Mouse (Mus musculus): ENCODE data around the gene Prm3. TPM values are rescaled to one million over a fixed set of nuclear protein-coding genes. Genes with fewer than 3 reads are reported as not detected.

The Prm3 gene
- total and polyA plus RNA-seq, 3 experiments, result 0.41 TPM; not detected in 2

- 45% methylated on average over 2 of the region's 2 CpGs for WGBS
- intact Hi-C loops (cut with DNase I), result no loop called here
- no peak overlapping the region for H3K4me3 ChIP-seq
- H3K27ac ChIP-seq, result no peak overlapping the region; the same call in 1 of the 2 replicates
- H3K79me2 ChIP-seq (replicated peaks; ENCODE audit: control insufficient read depth, insufficient read depth, low read length), result no peaks in the 10 kb centered on the region
- H3K4me1 ChIP-seq (ENCODE audit: control insufficient read depth, insufficient read depth, low read length), result peaks cover 6% of the 10 kb centered on the region
- H3K9ac ChIP-seq (ENCODE audit: low read depth, low read length), result no peak overlapping the region
- H3K36me3 ChIP-seq (ENCODE audit: control insufficient read depth, insufficient read depth, low read length), result no peaks in the 10 kb centered on the region
- DNase-seq, result peak in 1 of 2 experiments; percentile 28
- TF ChIP-seq CTCF (IDR thresholded peaks at IDR 0.05), result no peak
- no peak for TF ChIP-seq EP300 (IDR thresholded peaks at IDR 0.05; ENCODE audit: insufficient read depth, low read depth, low read length)
- no peak for TF ChIP-seq POLR2A (IDR thresholded peaks at IDR 0.05; ENCODE audit: insufficient read depth, low read depth, low read length)
- no peaks in the 10 kb centered on the region for H3K27me3 ChIP-seq (ENCODE audit: control insufficient read depth, insufficient read depth, low read length)
Observed at GRCm38 (mm10) chr16:10764323-10764722, 26.4 kb downstream of the Prm3 start.

DNA sequence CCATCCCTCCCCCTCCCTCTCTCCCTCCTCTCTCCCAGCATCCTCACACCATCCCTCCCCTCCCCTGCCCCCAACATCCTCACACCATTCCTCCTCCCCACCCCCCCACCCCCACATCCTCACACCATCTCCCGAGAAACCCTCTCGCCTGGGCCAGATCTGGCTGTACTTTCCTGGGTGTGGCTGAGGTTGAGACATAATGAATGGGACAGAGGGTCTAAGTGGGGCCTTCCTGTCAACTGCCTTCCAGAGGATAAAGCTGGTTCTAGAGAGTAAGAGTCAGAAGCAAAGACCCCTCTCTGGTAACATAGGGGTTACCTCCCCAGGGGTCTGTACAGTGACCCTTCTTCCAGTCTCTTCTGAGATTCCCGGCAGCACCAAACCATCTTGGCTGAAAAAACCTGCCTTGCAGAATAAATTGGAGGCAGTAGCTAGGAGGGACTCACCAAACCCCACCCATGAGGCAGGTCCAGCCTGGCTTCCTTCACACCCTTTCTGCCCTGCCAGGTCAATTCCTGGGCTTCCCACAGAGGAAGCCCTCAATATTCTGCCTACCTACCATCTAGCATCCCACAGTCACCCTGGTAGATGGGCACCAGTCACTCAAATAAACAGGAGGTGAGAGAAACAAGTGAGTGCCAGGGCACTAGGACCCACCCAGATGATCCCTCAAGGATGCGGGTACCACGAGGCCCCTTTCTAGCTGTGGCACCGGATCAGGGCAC is 27.0 kb downstream of the Prm3 start:
- peaks cover 6% of the 10 kb centered on the region for H3K4me1 ChIP-seq (ENCODE audit: control insufficient read depth, insufficient read depth, low read length)
- no peak overlapping the region for H3K4me3 ChIP-seq
- H3K27me3 ChIP-seq (ENCODE audit: control insufficient read depth, insufficient read depth, low read length), result no peaks in the 10 kb centered on the region
- no peak for TF ChIP-seq CTCF (IDR thresholded peaks at IDR 0.05)
- TF ChIP-seq POLR2A (IDR thresholded peaks at IDR 0.05; ENCODE audit: insufficient read depth, low read depth, low read length), result no peak
- no peak for TF ChIP-seq EP300 (IDR thresholded peaks at IDR 0.05; ENCODE audit: insufficient read depth, low read depth, low read length)
- no peaks in the 10 kb centered on the region for H3K36me3 ChIP-seq (ENCODE audit: control insufficient read depth, insufficient read depth, low read length)
- 59% methylated on average over 6 of the region's 6 CpGs for WGBS
- DNase-seq, result no peak
- peak overlapping the region; percentile 3 for H3K27ac ChIP-seq
- intact Hi-C loops (cut with DNase I), result no loop called here
- H3K9ac ChIP-seq (ENCODE audit: low read depth, low read length), result no peak overlapping the region
- H3K79me2 ChIP-seq (replicated peaks; ENCODE audit: control insufficient read depth, insufficient read depth, low read length), result no peaks in the 10 kb centered on the region

DNA sequence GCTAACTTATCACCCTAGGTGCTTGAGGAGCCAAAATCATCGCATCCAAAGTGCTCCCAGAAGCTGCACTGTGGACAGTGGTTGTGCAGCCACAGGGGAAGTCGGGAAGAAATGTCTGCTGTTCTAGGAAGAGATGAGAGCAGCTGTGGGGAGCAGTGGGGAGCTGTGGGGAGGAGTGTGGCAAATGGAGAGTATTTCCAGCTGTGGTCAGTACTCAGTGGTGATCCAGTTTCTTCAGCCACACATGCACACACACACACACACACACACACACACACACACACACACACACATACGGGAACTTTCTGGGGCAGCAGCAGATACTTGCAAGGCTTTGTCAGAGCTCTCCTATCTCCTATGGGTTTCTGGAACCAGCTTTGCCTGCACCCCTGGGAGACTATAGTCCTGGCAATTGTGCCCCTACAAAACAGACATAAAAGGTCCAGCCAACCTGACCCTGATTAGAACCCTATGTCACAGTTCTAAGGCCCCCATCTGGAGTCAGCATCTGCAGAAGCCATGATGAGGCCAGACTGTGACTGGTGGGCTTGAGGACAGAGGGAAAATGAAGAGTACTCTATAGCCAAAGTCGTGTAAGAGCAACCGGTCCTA is 28.0 kb downstream of the Prm3 start:
- TF ChIP-seq CTCF (IDR thresholded peaks at IDR 0.05) (no peak), POLR2A (IDR thresholded peaks at IDR 0.05; ENCODE audit: insufficient read depth, low read depth, low read length) (no peak), EP300 (IDR thresholded peaks at IDR 0.05; ENCODE audit: insufficient read depth, low read depth, low read length) (no peak)
- no peak overlapping the region for H3K4me3 ChIP-seq
- intact Hi-C loops (cut with DNase I), result no loop called here
- H3K4me1 ChIP-seq (ENCODE audit: control insufficient read depth, insufficient read depth, low read length), result peaks cover 6% of the 10 kb centered on the region
- H3K9ac ChIP-seq (ENCODE audit: low read depth, low read length), result no peak overlapping the region
- no peaks in the 10 kb centered on the region for H3K27me3 ChIP-seq (ENCODE audit: control insufficient read depth, insufficient read depth, low read length)
- 75% methylated on average over 5 of the region's 5 CpGs for WGBS
- H3K79me2 ChIP-seq (replicated peaks; ENCODE audit: control insufficient read depth, insufficient read depth, low read length), result no peaks in the 10 kb centered on the region
- DNase-seq, result peak in 1 of 2 experiments; percentile 30
- no peak overlapping the region for H3K27ac ChIP-seq
- no peaks in the 10 kb centered on the region for H3K36me3 ChIP-seq (ENCODE audit: control insufficient read depth, insufficient read depth, low read length)

GRCm38 (mm10) chr16:10761182-10761581 is 29.5 kb downstream of the Prm3 start:
- peak in 1 of 2 experiments; percentile 44 for DNase-seq
- no peaks in the 10 kb centered on the region for H3K27me3 ChIP-seq (ENCODE audit: control insufficient read depth, insufficient read depth, low read length)
- WGBS, result 53% methylated on average over 8 of the region's 8 CpGs
- no peak overlapping the region for H3K9ac ChIP-seq (ENCODE audit: low read depth, low read length)
- intact Hi-C loops (cut with DNase I), result no loop called here
- no peak for TF ChIP-seq EP300 (IDR thresholded peaks at IDR 0.05; ENCODE audit: insufficient read depth, low read depth, low read length)
- no peak for TF ChIP-seq POLR2A (IDR thresholded peaks at IDR 0.05; ENCODE audit: insufficient read depth, low read depth, low read length)
- TF ChIP-seq CTCF (IDR thresholded peaks at IDR 0.05), result no peak
- no peak overlapping the region for H3K4me3 ChIP-seq
- H3K79me2 ChIP-seq (replicated peaks; ENCODE audit: control insufficient read depth, insufficient read depth, low read length), result no peaks in the 10 kb centered on the region
- H3K27ac ChIP-seq, result no peak overlapping the region
- H3K4me1 ChIP-seq (ENCODE audit: control insufficient read depth, insufficient read depth, low read length), result peaks cover 6% of the 10 kb centered on the region
- no peaks in the 10 kb centered on the region for H3K36me3 ChIP-seq (ENCODE audit: control insufficient read depth, insufficient read depth, low read length)

- intact Hi-C loops (cut with DNase I), result no loop called here
- no peak overlapping the region for H3K27ac ChIP-seq
- no peak overlapping the region for H3K4me3 ChIP-seq
- TF ChIP-seq POLR2A (IDR thresholded peaks at IDR 0.05; ENCODE audit: insufficient read depth, low read depth, low read length) (no peak), EP300 (IDR thresholded peaks at IDR 0.05; ENCODE audit: insufficient read depth, low read depth, low read length) (no peak), CTCF (IDR thresholded peaks at IDR 0.05) (no peak)
- H3K4me1 ChIP-seq (ENCODE audit: control insufficient read depth, insufficient read depth, low read length), result peaks cover 2% of the 10 kb centered on the region
- DNase-seq, result no peak
- H3K79me2 ChIP-seq (replicated peaks; ENCODE audit: control insufficient read depth, insufficient read depth, low read length), result no peaks in the 10 kb centered on the region
- no peaks in the 10 kb centered on the region for H3K36me3 ChIP-seq (ENCODE audit: control insufficient read depth, insufficient read depth, low read length)
- no peaks in the 10 kb centered on the region for H3K27me3 ChIP-seq (ENCODE audit: control insufficient read depth, insufficient read depth, low read length)
- 73% methylated on average over 6 of the region's 6 CpGs for WGBS
- H3K9ac ChIP-seq (ENCODE audit: low read depth, low read length), result no peak overlapping the region
Observed at GRCm38 (mm10) chr16:10756168-10756567, 34.5 kb downstream of the Prm3 start.
